Mouse (Mus musculus) CH12.LX (cell line): ENCODE data around the gene Gm11020. TPM values are rescaled to one million over a fixed set of nuclear protein-coding genes. Genes with fewer than 3 reads are reported as not detected.

Source experiments
- DNase-seq: peaks from one replicate; pipeline ENCODE4 v3.0.0-alpha.2; 2013; ENCODE audit errors: extremely low read depth
- H3K27ac ChIP-seq: 2 replicates; pipeline ENCODE4 v1.5.1; 2012; ENCODE audit warnings: low read depth, mild to moderate bottlenecking, control low read depth, moderate library complexity; ENCODE audit not compliant: insufficient read depth
- H3K27me3 ChIP-seq: replicated peaks from 2 replicates; pipeline ENCODE3; 2012; ENCODE audit warnings: inconsistent platforms
- H3K36me3 ChIP-seq, 2 experiments: replicated peaks in 1 of 2; 2 replicates each; pipeline versions ENCODE3 to v1.6.1; 2012; ENCODE audit warnings: inconsistent platforms in 1 of 2, low read length in 1 of 2, mild to moderate bottlenecking in 1 of 2, mixed read lengths in 1 of 2, moderate library complexity in 1 of 2; ENCODE audit not compliant: control insufficient read depth in 1 of 2, insufficient read depth in 1 of 2
- H3K4me1 ChIP-seq, 2 experiments: 2 replicates each; pipeline ENCODE4 v1.6.1; 2012; ENCODE audit warnings: inconsistent platforms in 1 of 2, moderate library complexity in 1 of 2; ENCODE audit not compliant: insufficient read depth in 2 of 2, control insufficient read depth in 1 of 2
- H3K4me2 ChIP-seq: 2 replicates; pipeline ENCODE4 v1.6.1; 2012; ENCODE audit warnings: low read depth, mild to moderate bottlenecking, control low read depth; ENCODE audit not compliant: poor library complexity, insufficient read depth, severe bottlenecking
- H3K4me3 ChIP-seq, 3 experiments: fragments of 150-350 bp in 1 of 3; sonication (generic) in 1 of 3; replicated peaks in 1 of 3; 2 replicates each; pipeline versions ENCODE3 to v1.5.1; 2011 to 2012; ENCODE audit warnings: low read depth in 2 of 3, low read length in 2 of 3, mild to moderate bottlenecking in 2 of 3, moderate library complexity in 2 of 3, control low read depth in 1 of 3, improper control_type of control experiment in 1 of 3, inconsistent platforms in 1 of 3, mixed read lengths in 1 of 3; ENCODE audit not compliant: poor library complexity in 1 of 3
- H3K79me2 ChIP-seq: replicated peaks from 2 replicates; pipeline ENCODE4 v1.6.1; 2012; ENCODE audit warnings: mild to moderate bottlenecking, moderate library complexity; ENCODE audit not compliant: control insufficient read depth, poor library complexity, insufficient read depth, severe bottlenecking; ENCODE audit errors: extremely low read depth
- H3K9ac ChIP-seq: 2 replicates; pipeline ENCODE4 v1.6.1; 2012; ENCODE audit warnings: low read depth, mild to moderate bottlenecking, control low read depth, moderate library complexity; ENCODE audit not compliant: insufficient read depth
- H3K9me3 ChIP-seq: replicated peaks from 2 replicates; pipeline ENCODE3; 2012; ENCODE audit warnings: low read length, inconsistent platforms, mixed read lengths
- BHLHE40 ChIP-seq: IDR thresholded peaks from 2 replicates; pipeline ENCODE4 v1.6.1; 2011; ENCODE audit warnings: mild to moderate bottlenecking, low read depth, low read length, improper control_type of control experiment
- E2F4 ChIP-seq: IDR thresholded peaks from 2 replicates; pipeline ENCODE4 v1.6.1; 2011; ENCODE audit warnings: low read depth, low read length, improper control_type of control experiment; ENCODE audit not compliant: insufficient replicate concordance
- EP300 ChIP-seq: IDR thresholded peaks from 2 replicates; pipeline ENCODE4 v1.6.1; 2011; ENCODE audit warnings: low read length, improper control_type of control experiment
- HCFC1 ChIP-seq: IDR thresholded peaks from 2 replicates; pipeline ENCODE4 v1.6.1; 2012; ENCODE audit warnings: low read depth, mild to moderate bottlenecking, inconsistent platforms, low read length, improper control_type of control experiment
- IRF4 ChIP-seq: IDR thresholded peaks from 2 replicates; pipeline ENCODE4 v1.6.1; 2014; ENCODE audit warnings: low read depth, mild to moderate bottlenecking, inconsistent platforms, low read length, improper control_type of control experiment
- JUN ChIP-seq: IDR thresholded peaks from 2 replicates; pipeline ENCODE4 v1.6.1; 2011; ENCODE audit warnings: low read depth, mild to moderate bottlenecking, low read length, improper control_type of control experiment, moderate library complexity; ENCODE audit not compliant: insufficient read depth
- MAFK ChIP-seq: IDR thresholded peaks from 2 replicates; pipeline ENCODE4 v1.6.1; 2011; ENCODE audit warnings: low read length, improper control_type of control experiment; ENCODE audit not compliant: insufficient replicate concordance
- MAZ ChIP-seq: IDR thresholded peaks from 2 replicates; pipeline ENCODE4 v1.6.1; 2012; ENCODE audit warnings: low read depth, mild to moderate bottlenecking, inconsistent platforms, low read length, improper control_type of control experiment, moderate library complexity
- MXI1 ChIP-seq: IDR thresholded peaks from 2 replicates; pipeline ENCODE4 v1.6.1; 2011; ENCODE audit warnings: mild to moderate bottlenecking, low read depth, low read length, improper control_type of control experiment
- MYC ChIP-seq: IDR thresholded peaks from 2 replicates; pipeline ENCODE4 v1.6.1; 2011; ENCODE audit warnings: low read depth, mild to moderate bottlenecking, improper control_type of control experiment, low read length
- NRF1 ChIP-seq: IDR thresholded peaks from 2 replicates; pipeline ENCODE4 v1.6.1; 2014; ENCODE audit warnings: low read depth, mild to moderate bottlenecking, inconsistent platforms, low read length, improper control_type of control experiment, moderate library complexity
- RAD21 ChIP-seq: IDR thresholded peaks from 2 replicates; pipeline ENCODE4 v1.6.1; 2011; ENCODE audit warnings: low read depth, mild to moderate bottlenecking, low read length, improper control_type of control experiment, moderate library complexity
- RCOR1 ChIP-seq: conservative IDR thresholded peaks from 2 replicates; pipeline ENCODE4 v1.6.1; 2012; ENCODE audit warnings: low read depth, mild to moderate bottlenecking, inconsistent platforms, low read length, improper control_type of control experiment
- SIN3A ChIP-seq: IDR thresholded peaks from 2 replicates; pipeline ENCODE4 v1.6.1; 2012; ENCODE audit warnings: low read length, improper control_type of control experiment, inconsistent platforms
- SMC3 ChIP-seq: IDR thresholded peaks from 2 replicates; pipeline ENCODE4 v1.6.1; 2011; ENCODE audit warnings: low read depth, low read length, improper control_type of control experiment
- TBP ChIP-seq: conservative IDR thresholded peaks from 2 replicates; pipeline ENCODE4 v1.6.1; 2011; ENCODE audit warnings: low read depth, low read length, improper control_type of control experiment
- USF2 ChIP-seq: conservative IDR thresholded peaks from 2 replicates; pipeline ENCODE4 v1.6.1; 2011; ENCODE audit warnings: low read depth, low read length, improper control_type of control experiment
- ZKSCAN1 ChIP-seq: IDR thresholded peaks from 2 replicates; pipeline ENCODE4 v1.6.1; 2012; ENCODE audit warnings: low read depth, inconsistent platforms, low read length, improper control_type of control experiment, borderline replicate concordance
- ZMIZ1 ChIP-seq: IDR thresholded peaks from 2 replicates; pipeline ENCODE4 v1.6.1; 2012; ENCODE audit warnings: low read depth, mild to moderate bottlenecking, inconsistent platforms, low read length, improper control_type of control experiment
- dilution Hi-C: fragments of 300-500 bp; cut with MboI; formaldehyde crosslinking; loops from 2 replicates; pipeline ENCODE4 v1.14.3; 2020; ENCODE audit warnings: low sequenced_read_pairs; ENCODE audit not compliant: extremely low pct_unique_long_range_greater_than_20kb, extremely low pct_ligation_motif_present
- in situ Hi-C: fragments of 300-500 bp; cut with MboI; formaldehyde crosslinking; loops from 3 replicates; pipeline ENCODE4 v1.14.3; 2019; ENCODE audit warnings: low sequenced_read_pairs, low pct_ligation_motif_present, low pct_unique_long_range_greater_than_20kb, mixed read lengths
- polyA plus RNA-seq: library from polyadenylated mRNA; unstranded; fragments of >175 nt; gene quantifications from 2 replicates; pipeline ENCODE4 v1.2.1, GENCODE M21; 2012; ENCODE audit warnings: low read depth; ENCODE audit not compliant: insufficient read length
- total RNA-seq, 2 experiments: library from RNA; depleted of rRNA; stranded (reverse); fragments of 300-350 nt in 1 of 2; fragments of >200 nt in 1 of 2; gene quantifications; 2 replicates each; pipeline ENCODE4 v1.2.3; 2012 to 2014

Gene Gm11020
- total and polyA plus RNA-seq, 3 experiments, result not detected

DNA sequence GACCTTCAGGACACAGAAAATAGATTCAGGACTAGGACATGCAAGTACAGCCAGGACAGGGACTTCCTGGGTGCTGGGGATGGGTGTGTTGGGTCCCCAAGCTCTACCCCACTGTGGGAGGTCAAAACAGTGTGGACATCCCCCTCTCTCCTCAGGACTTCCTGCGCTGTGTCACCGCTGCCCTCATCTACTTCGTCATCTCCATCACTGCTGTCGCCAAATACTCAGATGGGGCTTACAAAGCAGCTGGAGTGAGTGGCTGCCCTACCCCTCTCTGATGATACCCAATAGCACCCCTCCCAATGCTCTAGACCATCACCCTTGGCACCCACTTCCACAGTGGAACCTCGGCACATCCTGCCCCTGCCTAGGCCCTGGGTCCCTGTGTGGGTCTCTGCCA, 23.3 kb downstream of the Gm11020 start:
- no peak overlapping the region for H3K9ac ChIP-seq
- peaks cover 0 to 45% of the 10 kb centered on the region in 2 experiments for H3K36me3 ChIP-seq
- H3K79me2 ChIP-seq, result no peaks in the 10 kb centered on the region
- no peak overlapping the region for H3K4me3 ChIP-seq
- no peak overlapping the region for H3K27ac ChIP-seq
- TF ChIP-seq IRF4 (no peak), HCFC1 (no peak), MAFK (no peak)
- no peaks in the 10 kb centered on the region for H3K9me3 ChIP-seq
- in situ Hi-C loops, result loop anchor here (5.0 kb wide), 1 partner anchor 63 kb away; no protein-coding TSS in a partner anchor
- no peak overlapping the region for H3K4me2 ChIP-seq
- peaks cover 3 to 25% of the 10 kb centered on the region in 2 experiments; a peak in 2 of 4 replicates for H3K4me1 ChIP-seq
- no peaks in the 10 kb centered on the region for H3K27me3 ChIP-seq
- dilution Hi-C loops, result no loop called here
- DNase-seq, result no peak

DNA sequence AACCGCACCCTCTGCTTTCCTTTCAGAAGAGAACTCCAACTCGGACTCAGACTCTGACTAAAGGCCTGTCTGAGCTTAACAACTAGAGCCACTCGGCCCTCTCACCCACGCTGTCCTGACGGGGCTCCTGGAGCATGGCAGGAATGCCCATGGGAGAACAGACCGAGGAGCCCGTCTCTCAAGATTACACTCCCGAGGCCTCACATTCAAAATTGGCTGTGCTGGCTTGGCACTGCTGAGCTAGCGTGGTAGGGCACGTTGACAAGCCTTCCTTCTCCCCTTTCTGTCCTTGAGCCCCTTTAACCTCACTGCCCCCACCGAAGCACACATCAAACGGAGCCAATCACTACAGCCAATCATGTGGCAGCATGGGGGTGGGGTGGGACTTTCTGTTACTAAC, 25.3 kb downstream of the Gm11020 start:
- Histone ChIP-seq H3K4me2 (no peak overlapping the region), H3K36me3 (peaks cover 0 to 45% of the 10 kb centered on the region in 2 experiments), H3K79me2 (no peaks in the 10 kb centered on the region), H3K4me1 (peaks cover 0 to 15% of the 10 kb centered on the region in 2 experiments; a peak in 2 of 4 replicates), H3K27me3 (no peaks in the 10 kb centered on the region), H3K27ac (no peak overlapping the region), H3K4me3 (no peak overlapping the region), H3K9ac (no peak overlapping the region), H3K9me3 (no peaks in the 10 kb centered on the region)
- dilution Hi-C loops, result no loop called here
- in situ Hi-C loops, result no loop called here
- TF ChIP-seq BHLHE40 (no peak), SMC3 (no peak), TBP (no peak), ZKSCAN1 (no peak), RCOR1 (no peak), NRF1 (no peak), MAZ (no peak), SIN3A (no peak), MXI1 (no peak), RAD21 (no peak), USF2 (no peak), E2F4 (no peak), JUN (no peak), ZMIZ1 (no peak), EP300 (no peak), MYC (no peak)
- DNase-seq, result no peak
